Comparison of ENCODE assay signal across 10 mouse cellular contexts in genomic region chr7:47146034-47146812, GRCm38 (mm10). TPM values are rescaled to one million over a fixed set of nuclear protein-coding genes. Genes with fewer than 3 reads are reported as not detected.
A peak's percentile ranks its signal among the peaks of the same experiment; 100 is the strongest.
DNase-seq lines count a peak whose midpoint lies in the region; ATAC-seq and TF ChIP-seq lines count a peak whose summit lies in the region.
"Had no signal": no experiment of that assay in that cellular context is flagged by ENCODE, and none has a peak within 500 bp of the region (broad histone marks: within the 10 kb centered on the region; RNA-seq: fewer than 3 reads in every experiment).

No protein-coding gene starts in this region.

- DNase-seq in kidney, adult 9 months = peak; percentile 30
- DNase-seq in kidney, adult 11 months = no peak
- peak; percentile 34 for DNase-seq in adrenal gland, adult 8-10 months

- no peak overlapping the region for H3K9ac ChIP-seq in intestine, embryonic 15.5 days
- H3K9ac ChIP-seq: embryonic facial prominence, embryonic 15.5 days had no signal

- no peaks in the 10 kb centered on the region for H3K36me3 ChIP-seq in E14TG2a.4 (ENCODE audit: insufficient read depth, low read length)
- no peaks in the 10 kb centered on the region for H3K36me3 ChIP-seq in intestine, embryonic 15.5 days
- H3K36me3 ChIP-seq: embryonic facial prominence, embryonic 15.5 days had no signal

- no peak overlapping the region for H3K4me2 ChIP-seq in intestine, embryonic 15.5 days (replicated peaks)
- H3K4me2 ChIP-seq: embryonic facial prominence, embryonic 15.5 days had no signal

- TF ChIP-seq CTCF in E14TG2a.4 (conservative IDR thresholded peaks at IDR 0.05; ENCODE audit: low read length) = peak; percentile 39

- H3K27ac ChIP-seq in intestine, embryonic 15.5 days = no peak overlapping the region
- H3K27ac ChIP-seq: embryonic facial prominence, embryonic 15.5 days had no signal

- no peak overlapping the region for H3K4me3 ChIP-seq in E14TG2a.4 (replicated peaks; ENCODE audit: low read length)
- no peak overlapping the region for H3K4me3 ChIP-seq in intestine, embryonic 15.5 days (replicated peaks)
- H3K4me3 ChIP-seq: embryonic facial prominence, embryonic 15.5 days had no signal

- peak; percentile 33 for ATAC-seq in inflammation-experienced regulatory T-cells, adult 6 months
- peak; percentile 91 for ATAC-seq in megakaryocyte progenitor cell, adult 5-6 weeks (replicated peaks; ENCODE audit: poor library complexity)
- no peak for ATAC-seq in intestine, embryonic 15.5 days
- no peak for ATAC-seq in cerebellum, adult (ENCODE audit: insufficient number of reproducible peaks, low FRiP score, low TSS enrichment)

- H3K27me3 ChIP-seq in E14TG2a.4 (ENCODE audit: insufficient read depth, low read length) = no peaks in the 10 kb centered on the region
- no peaks in the 10 kb centered on the region for H3K27me3 ChIP-seq in intestine, embryonic 15.5 days (replicated peaks)
- H3K27me3 ChIP-seq: embryonic facial prominence, embryonic 15.5 days had no signal

- H3K4me1 ChIP-seq in E14TG2a.4 (replicated peaks; ENCODE audit: low read depth, low read length) = peaks cover 15% of the 10 kb centered on the region
- no peaks in the 10 kb centered on the region for H3K4me1 ChIP-seq in intestine, embryonic 15.5 days (replicated peaks)
- H3K4me1 ChIP-seq: embryonic facial prominence, embryonic 15.5 days had no signal

- WGBS in intestine, embryonic 15.5 days = 47% methylated on average over 12 of the region's 12 CpGs

- H3K9me3 ChIP-seq in E14TG2a.4 (ENCODE audit: low read length) = no peaks in the 10 kb centered on the region
- no peaks in the 10 kb centered on the region for H3K9me3 ChIP-seq in intestine, embryonic 15.5 days
- H3K9me3 ChIP-seq: embryonic facial prominence, embryonic 15.5 days had no signal

RNA-seq across cellular contexts. Expression of gene Ptpn5, which starts 12.7 kb away (rescaled TPM):
- 1 to 10 TPM in 3 of 4 experiments, under 1 TPM in 1; 0.68 to 3.3 (median 1.7) TPM for total RNA-seq in adrenal gland, adult 8-10 months (2022)
- 10 to 100 TPM in 2 of 3 experiments, 1 to 10 TPM in 1; 8.8 to 16.0 (median 11.1) TPM for polyA plus RNA-seq in inflammation-experienced regulatory T-cells, adult 6 months (2017; shearing (Covaris generic))
- not detected in 2 replicates for total RNA-seq in megakaryocyte progenitor cell, adult 5-6 weeks (2015)
- total RNA-seq in megakaryocyte progenitor cell, adult 5-6 weeks (2017) = not detected in 2 replicates
- polyA plus RNA-seq in intestine, embryonic 15.5 days (2015; fragmentation: Nextera tagmentation; extraction: Ambion mirVana) = 1.8 and 2.0 TPM in 2 replicates

RNA-seq across cellular contexts. Expression of gene Mrgpra6, which starts 58.5 kb away (rescaled TPM):
- not detected for total RNA-seq in adrenal gland, adult 8-10 months (2022)
- not detected for polyA plus RNA-seq in inflammation-experienced regulatory T-cells, adult 6 months (2017; shearing (Covaris generic))
- total RNA-seq in megakaryocyte progenitor cell, adult 5-6 weeks (2015) = not detected in 2 replicates
- total RNA-seq in megakaryocyte progenitor cell, adult 5-6 weeks (2017) = not detected in 2 replicates
- not detected in 2 replicates for polyA plus RNA-seq in intestine, embryonic 15.5 days (2015; fragmentation: Nextera tagmentation; extraction: Ambion mirVana)
- total RNA-seq: layer of hippocampus, postnatal 25 days had no signal
- polyA plus RNA-seq: embryonic facial prominence, embryonic 15.5 days had no signal

Comparison
In these comparisons a context has a peak if more than half of its experiments do, and no peak if none do; other contexts are left out.
1. ATAC-seq: peak in inflammation-experienced regulatory T-cells, adult 6 months (single experiment) and megakaryocyte progenitor cell, adult 5-6 weeks (single experiment); none in intestine, embryonic 15.5 days (single experiment) and cerebellum, adult (single experiment).